Mouse (Mus musculus) ovary, postnatal 10 days (tissue): ENCODE results near the gene Sos1.
"Not testable (repeated sequence)": the region's sequence is repeated elsewhere in the genome, so short reads cannot be mapped to it uniquely, and the experiment has no call there.

ENCODE experiments used
- DNase-seq: peaks from one replicate; pipeline ENCODE4 v3.0.0; 2022; ENCODE audit warnings: low spot score

Gene Sos1

GRCm38 (mm10) chr17:80420998-80421397 is 59.3 kb downstream of the Sos1 start:
- no peak for DNase-seq

GRCm38 (mm10) chr17:80418572-80419210 is 61.6 kb downstream of the Sos1 start:
- no peak for DNase-seq

GRCm38 (mm10) chr17:80411182-80411581 is 69.1 kb downstream of the Sos1 start:
- no peak for DNase-seq

GRCm38 (mm10) chr17:80398243-80398642 is 82.0 kb downstream of the Sos1 start:
- no peak for DNase-seq

GRCm38 (mm10) chr17:80391423-80392403 is 88.5 kb downstream of the Sos1 start:
- no peak for DNase-seq

- no peak for DNase-seq
Measured at GRCm38 (mm10) chr17:80390024-80390423, 90.2 kb downstream of the Sos1 start.

- DNase-seq, result no peak
Measured at GRCm38 (mm10) chr17:80385671-80386070, 94.6 kb downstream of the Sos1 start.

- not testable (repeated sequence) for DNase-seq
Measured at GRCm38 (mm10) chr17:80378386-80378785, 101.9 kb downstream of the Sos1 start.

GRCm38 (mm10) chr17:80373726-80374096 is 106.5 kb downstream of the Sos1 start:
- DNase-seq, result no peak

- peak; percentile 60 for DNase-seq
Measured at GRCm38 (mm10) chr17:80372989-80373725, 107.1 kb downstream of the Sos1 start, which contains the start of gene Gm10190. TSS of gene Gm10190 (minus strand) at chr17:80373541.

- DNase-seq, result no peak
Measured at GRCm38 (mm10) chr17:80368606-80369005, 111.6 kb downstream of the Sos1 start.

- no peak for DNase-seq
Measured at GRCm38 (mm10) chr17:80367276-80367675, 113.0 kb downstream of the Sos1 start.

- DNase-seq, result no peak
Measured at GRCm38 (mm10) chr17:80360245-80360644, 120.0 kb downstream of the Sos1 start.

GRCm38 (mm10) chr17:80347234-80347633 is 133.0 kb downstream of the Sos1 start:
- DNase-seq, result no peak

GRCm38 (mm10) chr17:80346591-80347125 is 133.6 kb downstream of the Sos1 start:
- no peak for DNase-seq

- DNase-seq, result no peak
Measured at GRCm38 (mm10) chr17:80345277-80345676, 135.0 kb downstream of the Sos1 start.
